Mouse (Mus musculus): ENCODE data around the gene Lage3. TPM values are rescaled to one million over a fixed set of nuclear protein-coding genes. Genes with fewer than 3 reads are reported as not detected.

Gene Lage3
- polyA plus RNA-seq (2012; ENCODE audit: low replicate concordance) = 3.3 and 4.9 TPM in 2 replicates

DNA sequence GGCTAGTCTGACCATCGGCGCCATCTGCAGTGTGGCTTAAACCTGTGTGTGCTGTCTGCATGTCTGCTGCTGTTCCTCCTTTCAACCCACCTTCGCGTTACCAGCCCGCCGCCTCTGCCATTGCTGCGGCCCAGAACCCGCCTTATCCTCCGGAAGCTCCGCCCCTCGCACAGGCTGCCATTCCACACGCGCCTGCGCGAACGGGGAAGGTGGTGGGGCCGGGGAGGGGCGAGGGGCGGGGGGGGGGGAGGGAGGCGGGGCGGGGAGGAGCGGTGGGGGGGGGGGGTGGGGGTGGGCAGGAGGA lies at the start of gene Lage3:
Lage3 (minus strand) TSS at position 152 of the 304 bp plus-strand sequence.

DNA sequence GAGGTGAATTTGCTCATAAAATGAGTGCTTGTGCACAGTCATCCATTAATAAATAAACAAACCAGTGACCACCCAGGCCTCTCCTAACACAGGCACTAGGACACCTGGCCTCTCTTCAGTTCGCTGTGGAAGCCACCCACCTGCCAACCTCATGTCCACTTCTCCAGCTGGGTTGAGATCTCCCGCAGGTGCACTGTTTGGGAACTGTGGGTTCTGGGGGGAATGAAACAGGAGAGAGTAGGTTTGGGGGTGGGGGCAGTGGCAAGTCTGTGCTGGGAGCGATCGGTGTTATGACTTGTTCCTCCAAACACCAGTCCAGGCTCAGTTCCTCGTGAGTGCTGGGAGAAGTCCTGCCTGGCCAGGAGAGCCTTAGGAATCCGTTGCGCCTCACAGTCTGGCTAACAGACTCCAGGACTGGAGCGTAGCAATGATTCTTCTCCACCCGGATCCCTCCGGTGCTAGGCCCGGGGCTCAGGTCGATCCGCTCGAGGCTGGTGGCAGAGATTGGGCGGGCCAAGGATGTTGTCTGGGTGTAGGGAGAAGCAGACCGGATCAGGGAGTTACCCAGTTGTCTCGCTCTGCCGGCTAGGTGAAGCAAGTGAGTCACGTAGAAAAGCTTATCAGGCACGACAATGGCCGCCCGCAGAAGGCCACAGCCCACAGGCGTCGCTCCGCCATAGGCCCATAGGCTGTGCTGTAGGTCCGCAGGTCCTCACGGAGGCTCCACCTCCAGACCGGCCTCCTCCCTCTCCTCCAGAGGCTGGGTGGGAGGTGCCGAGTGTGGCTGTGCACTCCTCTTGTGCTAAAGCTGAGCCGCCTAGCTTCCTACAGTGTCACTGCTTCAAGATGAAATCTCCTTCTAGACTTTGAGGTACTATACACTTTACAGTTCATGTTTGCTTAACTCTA lies 39.4 kb upstream of the Lage3 start, which contains the start of the genes Fam3a and Ikbkg:
Fam3a (minus strand) TSS at position 738 of the 909 bp plus-strand sequence.
Ikbkg (plus strand) TSS at position 756 of the 909 bp plus-strand sequence.

DNA sequence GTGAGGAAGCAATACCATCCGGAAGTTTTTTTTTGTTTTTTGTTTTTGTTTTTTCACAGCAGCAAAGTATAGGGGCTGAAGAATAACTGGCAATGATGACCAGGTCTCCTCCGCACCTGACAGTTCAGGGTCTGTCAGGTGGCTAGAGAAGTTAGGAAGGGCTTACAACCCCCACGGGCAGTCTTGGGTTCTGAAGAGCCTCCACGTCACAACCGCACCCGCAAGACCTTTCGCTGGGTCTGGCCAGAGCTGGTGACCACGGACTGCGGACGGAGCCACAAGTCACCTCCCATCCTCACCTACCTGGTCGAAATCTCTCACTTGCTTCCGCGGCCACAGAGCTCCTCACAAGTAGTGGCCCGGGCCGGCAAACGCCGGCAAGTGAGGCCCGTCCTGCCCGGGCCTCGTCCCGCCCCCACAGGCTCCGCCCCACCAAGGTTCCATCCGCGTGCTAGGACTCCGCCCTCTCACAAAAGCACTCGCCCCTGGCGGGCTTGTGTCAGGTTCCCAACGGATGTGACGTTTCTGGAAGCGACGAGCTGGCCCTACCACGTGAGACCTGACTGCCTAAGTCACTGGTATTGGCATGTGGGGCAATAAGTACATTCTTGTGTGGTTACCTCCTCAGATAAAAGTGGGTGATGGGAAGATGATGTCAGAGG lies 19.6 kb upstream of the Lage3 start, which contains the start of the genes Ubl4a and Slc10a3:
Ubl4a (minus strand) TSS at position 331 of the 662 bp plus-strand sequence.
Slc10a3 (minus strand) TSS at position 462 of the 662 bp plus-strand sequence.

DNA sequence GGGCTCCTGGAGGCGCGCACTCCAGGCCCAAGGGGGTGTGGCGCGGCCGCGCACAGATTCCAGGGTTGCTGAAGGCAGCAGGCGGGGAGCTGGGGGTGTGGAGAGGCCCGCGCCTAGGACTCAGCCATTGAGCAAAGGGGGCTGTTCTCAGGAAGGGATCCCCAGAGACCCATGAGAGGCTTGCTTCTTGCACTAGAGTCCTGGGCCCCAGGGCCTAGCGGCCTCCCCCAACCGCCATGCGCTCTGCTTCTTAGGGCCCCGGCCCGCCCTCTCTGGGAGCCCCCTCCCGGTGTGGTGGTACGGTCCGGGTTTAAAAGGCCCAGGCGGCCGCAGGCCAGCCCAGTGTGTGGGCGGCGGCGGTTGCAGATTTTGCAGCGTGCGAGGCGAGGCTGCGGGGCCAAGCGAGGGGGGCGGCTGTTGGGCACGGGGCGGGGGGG lies 24.7 kb downstream of the Lage3 start, which contains the start of gene Plxna3:
Plxna3 (plus strand) TSS at position 342 of the 437 bp plus-strand sequence.

DNA sequence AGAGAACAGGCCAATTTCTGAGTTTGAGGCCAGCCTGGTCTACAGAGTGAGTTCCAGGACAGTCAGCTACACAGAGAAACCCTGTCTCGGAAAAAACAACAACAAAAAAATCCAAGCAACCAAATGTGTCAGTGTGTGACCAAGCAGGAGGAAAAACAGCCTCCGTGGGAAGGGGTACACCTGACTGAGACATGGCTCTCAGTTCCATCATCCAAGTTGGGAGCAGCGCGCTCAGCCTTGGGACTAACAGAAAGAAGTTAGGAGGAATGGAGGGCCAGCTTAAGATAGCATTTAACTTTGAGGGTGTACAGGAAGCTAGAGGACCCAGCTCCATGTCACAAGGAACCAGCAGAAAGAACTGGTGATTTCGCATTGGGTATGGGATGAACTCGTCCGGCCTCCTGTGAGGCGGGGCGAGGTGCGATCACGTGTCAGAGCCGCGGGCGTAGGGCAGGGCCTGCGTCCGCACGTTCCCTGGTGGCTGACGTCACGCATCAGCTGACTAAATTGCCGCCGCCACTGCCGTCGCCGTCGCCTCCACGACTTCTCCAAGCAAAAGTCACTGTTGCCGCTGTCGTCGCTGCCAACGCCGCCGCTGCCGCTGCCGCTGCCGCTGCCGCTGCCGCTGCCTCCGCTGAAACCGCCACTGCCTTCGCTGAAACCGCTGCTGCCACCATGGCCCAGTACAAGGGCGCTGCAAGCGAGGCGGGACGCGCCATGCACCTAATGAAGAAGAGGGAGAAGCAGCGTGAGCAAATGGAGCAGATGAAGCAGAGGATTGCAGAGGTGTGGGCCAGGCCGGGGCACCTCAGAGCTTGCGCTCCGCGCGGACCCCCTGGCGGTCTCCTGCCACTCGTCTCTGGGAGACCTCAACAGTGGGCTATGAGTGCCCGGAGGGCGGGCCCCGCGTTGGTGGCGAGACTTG lies 40.6 kb downstream of the Lage3 start, which contains the start of gene Fam50a:
Fam50a (plus strand) TSS at position 494 of the 925 bp plus-strand sequence.

DNA sequence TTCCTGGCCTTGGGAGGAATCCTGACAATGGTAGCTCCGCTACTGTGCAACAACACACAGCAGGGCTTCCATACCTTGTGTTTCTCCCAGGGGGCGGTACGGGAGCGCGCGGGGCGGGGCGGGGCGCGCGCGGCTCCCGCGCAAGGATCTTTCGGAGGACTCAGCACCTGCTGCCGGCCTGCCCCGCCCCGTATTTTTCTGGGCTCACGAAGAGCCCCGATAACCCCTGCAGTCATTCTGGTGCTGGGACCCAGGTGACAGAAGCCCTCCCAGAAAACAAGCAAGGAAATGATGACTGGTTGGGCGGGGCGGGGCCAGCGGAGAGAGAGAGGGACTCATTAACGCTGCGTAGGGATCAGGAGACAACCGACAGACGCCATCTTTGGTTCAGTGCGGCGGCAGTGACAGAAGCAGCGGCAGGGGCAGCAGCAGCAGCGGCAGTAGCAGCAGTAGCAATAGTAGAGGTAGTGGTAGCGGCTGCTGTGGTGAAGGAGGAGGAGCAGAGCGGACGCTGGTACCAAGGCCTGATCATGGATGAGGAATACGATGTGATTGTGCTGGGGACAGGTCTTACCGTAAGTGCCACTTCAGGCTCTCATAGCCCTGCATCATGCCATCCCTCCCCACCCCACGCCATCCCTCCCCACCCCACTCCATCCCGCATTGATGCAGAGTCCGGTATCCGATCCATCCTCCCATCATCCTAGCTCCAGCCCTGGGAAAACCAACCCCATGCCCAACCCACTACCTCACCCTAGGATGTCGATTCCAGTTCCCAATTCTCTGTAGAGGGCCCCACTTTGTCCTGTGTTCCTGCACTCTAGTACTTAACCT lies 48.3 kb downstream of the Lage3 start, which contains the start of gene Gdi1:
Gdi1 (plus strand) TSS at position 132 of the 834 bp plus-strand sequence.

Other genes starting within 250 kb of the Lage3 start
- gene Opn1mw, start 226.2 kb downstream of the Lage3 start, polyA plus RNA-seq (2012; ENCODE audit: low replicate concordance) = not detected in 2 replicates
- gene Mecp2, start 218.3 kb downstream of the Lage3 start, polyA plus RNA-seq (2012; ENCODE audit: low replicate concordance) = 49.9 and 81.9 TPM in 2 replicates
- not detected in 2 replicates for gene Tex28, start 185.8 kb downstream of the Lage3 start, polyA plus RNA-seq (2012; ENCODE audit: low replicate concordance)
- not detected in 2 replicates for gene Tktl1, start 176.4 kb downstream of the Lage3 start, polyA plus RNA-seq (2012; ENCODE audit: low replicate concordance)
- 201 and 294 TPM in 2 replicates for gene Flna, start 103.8 kb downstream of the Lage3 start, polyA plus RNA-seq (2012; ENCODE audit: low replicate concordance)
- gene Emd, start 98.9 kb downstream of the Lage3 start, polyA plus RNA-seq (2012; ENCODE audit: low replicate concordance) = 25.7 and 40.9 TPM in 2 replicates
- gene Rpl10, start 82.8 kb downstream of the Lage3 start, polyA plus RNA-seq (2012; ENCODE audit: low replicate concordance) = 154 and 937 TPM in 2 replicates
- gene Taz, start 71.7 kb downstream of the Lage3 start, polyA plus RNA-seq (2012; ENCODE audit: low replicate concordance) = 78.8 and 165 TPM in 2 replicates
- 1.8 and 1.9 TPM in 2 replicates for gene Dnase1l1, start 71.3 kb downstream of the Lage3 start, polyA plus RNA-seq (2012; ENCODE audit: low replicate concordance)
- gene Atp6ap1, start 56.5 kb downstream of the Lage3 start, polyA plus RNA-seq (2012; ENCODE audit: low replicate concordance) = 20.3 and 40.2 TPM in 2 replicates
- 86.6 and 171 TPM in 2 replicates for gene Gdi1, start 48.6 kb downstream of the Lage3 start, polyA plus RNA-seq (2012; ENCODE audit: low replicate concordance)
- 12.3 and 29.0 TPM in 2 replicates for gene Fam50a, start 40.6 kb downstream of the Lage3 start, polyA plus RNA-seq (2012; ENCODE audit: low replicate concordance)
- 9.0 and 13.1 TPM in 2 replicates for gene Plxna3, start 24.6 kb downstream of the Lage3 start, polyA plus RNA-seq (2012; ENCODE audit: low replicate concordance)
- gene Ubl4a, start 19.6 kb upstream of the Lage3 start, polyA plus RNA-seq (2012; ENCODE audit: low replicate concordance) = 10.3 and 20.7 TPM in 2 replicates
- gene Slc10a3, start 19.7 kb upstream of the Lage3 start, polyA plus RNA-seq (2012; ENCODE audit: low replicate concordance) = 5.2 and 7.6 TPM in 2 replicates
- gene Fam3a, start 39.7 kb upstream of the Lage3 start, polyA plus RNA-seq (2012; ENCODE audit: low replicate concordance) = 14.6 and 17.1 TPM in 2 replicates
- 16.9 and 22.2 TPM in 2 replicates for gene Ikbkg, start 39.7 kb upstream of the Lage3 start, polyA plus RNA-seq (2012; ENCODE audit: low replicate concordance)
- 10.9 and 17.0 TPM in 2 replicates for gene G6pdx, start 75.6 kb upstream of the Lage3 start, polyA plus RNA-seq (2012; ENCODE audit: low replicate concordance)
- not detected in 2 replicates for gene Gm6880, start 127.8 kb upstream of the Lage3 start, polyA plus RNA-seq (2012; ENCODE audit: low replicate concordance)
- not detected in 2 replicates for gene Olfr1326-ps1, start 221.3 kb upstream of the Lage3 start, polyA plus RNA-seq (2012; ENCODE audit: low replicate concordance)
- not detected in 2 replicates for gene Olfr1325, start 239.1 kb upstream of the Lage3 start, polyA plus RNA-seq (2012; ENCODE audit: low replicate concordance)

Measured in hematopoietic multipotent progenitor cell, adult 10-12 weeks (in vitro differentiated cells).